Mouse (Mus musculus) T-cell, adult 2 months (primary cell): Measurements from ENCODE around the gene Itgad.

Source experiments
- DNase-seq: peaks from one replicate; pipeline ENCODE4 v3.0.0; 2022; ENCODE audit warnings: low spot score

Itgad gene

DNA sequence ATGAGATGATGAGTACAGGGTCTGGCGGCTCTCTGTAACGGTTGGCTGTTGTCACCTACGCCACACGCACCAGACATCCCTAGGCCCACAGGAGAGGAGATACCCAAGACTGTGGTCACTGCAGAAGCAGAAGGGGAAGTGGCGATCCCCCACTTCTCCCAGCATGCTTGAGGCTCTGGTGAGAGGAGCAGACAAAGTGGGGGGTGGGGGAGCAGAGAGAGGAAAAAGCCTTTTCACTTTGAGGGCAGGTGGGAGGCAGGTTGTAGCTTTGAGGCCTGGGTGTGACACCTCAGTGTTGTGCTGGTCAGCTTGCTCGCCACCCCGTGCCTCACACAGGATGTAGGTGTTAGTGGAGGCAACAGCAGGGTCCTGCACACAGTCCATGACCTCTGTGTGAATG is 25.9 kb downstream of the Itgad start:
- no peak for DNase-seq

- DNase-seq: peak; percentile 15
These were observed 26.4 kb downstream of the Itgad start for GRCm38 (mm10) chr7:128180546-128180945.

- DNase-seq: peak; percentile 28
These were observed 27.5 kb downstream of the Itgad start for GRCm38 (mm10) chr7:128181691-128182090.

GRCm38 (mm10) chr7:128201607-128202006 is 47.4 kb downstream of the Itgad start:
- no peak for DNase-seq

GRCm38 (mm10) chr7:128203071-128203470 is 48.9 kb downstream of the Itgad start:
- no peak for DNase-seq

GRCm38 (mm10) chr7:128204179-128204578 is 50.0 kb downstream of the Itgad start:
- no peak for DNase-seq

- no peak for DNase-seq
These were observed 51.5 kb downstream of the Itgad start for GRCm38 (mm10) chr7:128205695-128206094.

- DNase-seq: no peak
These were observed 52.0 kb downstream of the Itgad start, which contains the start of gene Cox6a2 for GRCm38 (mm10) chr7:128206152-128206551. Gene Cox6a2, minus strand, starts transcription at chr7:128206387.

DNA sequence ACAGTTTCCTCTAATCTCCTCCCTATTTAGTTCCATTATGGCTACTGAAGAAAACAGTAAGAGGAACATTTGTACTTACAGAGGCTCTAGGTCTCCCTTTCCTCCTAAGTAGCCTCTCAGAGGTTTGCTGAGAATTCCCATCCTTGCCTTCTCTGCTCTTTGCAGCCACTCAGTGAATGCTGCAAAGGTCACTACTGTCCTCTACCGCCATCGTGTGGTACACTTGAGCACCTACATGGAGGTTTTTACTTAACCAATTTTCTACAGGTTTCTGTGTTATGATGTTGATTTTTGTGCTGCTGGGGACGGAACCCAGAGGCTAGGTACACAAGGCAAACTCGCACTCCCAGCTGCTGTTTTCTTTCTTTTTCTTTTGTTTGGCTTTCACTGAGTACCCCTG is 54.0 kb downstream of the Itgad start:
- DNase-seq: peak; percentile 58

- DNase-seq: no peak
These were observed 55.6 kb downstream of the Itgad start for GRCm38 (mm10) chr7:128209826-128210225.

- no peak for DNase-seq
These were observed 65.8 kb downstream of the Itgad start for GRCm38 (mm10) chr7:128219952-128220351.

GRCm38 (mm10) chr7:128220936-128221335 is 66.8 kb downstream of the Itgad start:
- no peak for DNase-seq

DNA sequence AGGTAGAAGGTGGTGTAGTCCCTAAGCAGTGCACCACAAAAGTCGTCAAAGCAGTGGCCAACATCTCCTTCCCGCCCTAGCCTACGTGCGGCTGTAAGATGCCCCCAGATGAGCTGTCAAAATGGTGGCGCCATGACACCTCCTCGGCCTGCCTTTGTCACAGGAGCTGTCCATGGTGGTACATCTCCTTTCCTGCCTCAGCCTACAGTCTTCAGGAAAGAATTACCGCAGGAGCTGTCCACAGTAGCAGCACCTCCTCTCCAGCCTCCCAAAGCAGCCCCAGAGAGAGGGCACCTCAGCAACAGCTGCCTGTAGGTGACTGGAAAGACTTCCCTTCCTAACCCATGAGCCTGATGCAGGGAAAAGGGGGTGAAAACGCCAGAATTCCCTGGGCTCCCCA is 77.6 kb downstream of the Itgad start:
- no peak for DNase-seq

GRCm38 (mm10) chr7:128234796-128235195 is 80.6 kb downstream of the Itgad start:
- no peak for DNase-seq

- no peak for DNase-seq
These were observed 81.3 kb downstream of the Itgad start for GRCm38 (mm10) chr7:128235481-128235880.

DNA sequence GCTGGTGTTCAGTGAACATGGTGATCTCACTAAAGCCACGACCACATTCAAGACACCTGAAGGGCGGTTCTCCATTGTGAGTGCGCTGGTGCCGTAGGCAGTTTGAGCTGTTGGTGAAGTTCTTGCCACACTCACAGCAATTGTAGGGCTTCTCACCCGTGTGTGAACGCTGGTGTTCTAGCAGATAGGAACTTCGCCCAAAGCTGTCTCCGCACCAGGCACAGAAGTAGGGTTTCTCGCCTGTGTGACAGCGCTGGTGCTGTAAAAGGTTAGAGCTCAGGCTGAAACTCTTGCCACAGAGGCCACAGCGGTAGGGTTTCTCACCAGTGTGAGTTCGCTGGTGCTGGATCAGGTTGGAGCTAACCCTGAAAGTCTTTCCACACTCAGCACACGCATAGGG is 82.2 kb downstream of the Itgad start:
- DNase-seq: no peak

DNA sequence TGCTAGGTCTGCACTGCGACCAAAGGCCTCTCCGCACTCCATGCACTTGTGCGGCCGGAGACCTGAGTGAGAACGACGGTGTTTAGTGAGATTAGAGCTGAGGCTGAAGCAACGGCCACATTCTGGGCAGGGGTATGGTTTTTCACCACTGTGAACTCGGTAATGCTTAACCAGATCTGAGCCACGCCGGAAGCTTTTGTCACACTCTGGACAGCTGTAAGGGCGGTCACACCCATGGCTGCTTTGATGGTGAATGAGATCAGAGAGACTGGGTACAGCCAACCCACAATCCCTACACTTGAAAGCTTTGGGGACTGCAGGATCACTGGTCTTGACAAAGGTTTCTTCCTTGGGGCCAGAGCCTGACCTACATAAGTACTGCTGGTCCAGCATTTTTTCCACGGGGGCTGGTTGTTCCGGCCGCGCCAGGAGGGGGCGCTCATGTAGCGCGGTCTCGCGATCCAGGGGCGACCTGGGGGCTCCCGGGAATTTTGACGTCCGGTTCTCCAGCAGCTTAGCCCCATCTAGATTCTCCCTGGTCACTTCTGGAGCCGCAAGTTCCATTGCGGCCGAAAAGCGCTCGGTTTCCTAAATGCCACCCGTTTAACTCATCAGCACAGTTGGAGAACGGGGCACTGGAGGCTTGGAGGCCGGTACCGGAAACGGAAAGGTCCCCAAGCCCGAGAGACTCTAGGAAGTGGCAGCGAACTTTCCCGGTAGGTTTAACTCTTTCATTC is 82.8 kb downstream of the Itgad start, which contains the start of gene Armc5:
Armc5 (plus strand) TSS at position 487 of the 737 bp plus-strand sequence.
- peak; percentile 60 for DNase-seq

DNA sequence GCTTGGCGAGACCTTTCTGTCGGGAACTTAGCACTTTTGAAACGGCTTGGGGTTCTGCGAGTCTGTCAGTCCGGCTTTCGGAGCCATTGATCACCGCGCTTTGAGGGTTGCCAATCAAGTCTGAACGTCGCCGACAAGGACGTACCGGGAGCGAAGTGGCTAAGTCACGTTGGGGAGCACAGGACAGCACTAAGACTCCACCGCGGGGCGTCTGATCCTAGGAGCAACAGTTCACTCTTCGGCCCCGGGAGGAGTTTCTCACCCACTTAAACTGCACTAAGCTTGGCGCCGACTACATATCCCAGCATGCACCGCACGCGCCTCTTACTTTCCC is 83.4 kb downstream of the Itgad start:
- DNase-seq: no peak

GRCm38 (mm10) chr7:128237927-128238778 is 84.0 kb downstream of the Itgad start, which contains the start of gene 9130023H24Rik:
Gene 9130023H24Rik, minus strand, starts transcription at chr7:128238031.
- DNase-seq: peak; percentile 100

DNA sequence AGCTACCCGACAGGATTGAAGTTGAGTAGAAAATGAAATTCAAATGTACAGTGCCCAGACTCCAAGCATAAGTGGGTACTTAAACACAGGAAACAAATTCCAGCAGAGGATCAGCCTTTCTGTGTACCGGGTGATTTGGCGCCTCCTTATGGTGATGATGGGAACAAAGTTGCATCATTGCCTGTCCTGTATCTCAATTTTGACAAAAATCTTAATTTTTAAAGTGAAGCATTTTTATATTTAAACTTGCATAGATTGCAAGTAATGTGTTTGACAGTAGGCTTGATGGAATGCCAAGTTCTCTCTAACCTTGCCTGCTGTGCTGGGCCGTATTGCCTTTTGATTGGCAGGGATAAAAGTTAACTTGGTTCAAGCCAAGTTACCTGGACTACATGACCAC is 84.8 kb downstream of the Itgad start:
- peak; percentile 43 for DNase-seq

DNA sequence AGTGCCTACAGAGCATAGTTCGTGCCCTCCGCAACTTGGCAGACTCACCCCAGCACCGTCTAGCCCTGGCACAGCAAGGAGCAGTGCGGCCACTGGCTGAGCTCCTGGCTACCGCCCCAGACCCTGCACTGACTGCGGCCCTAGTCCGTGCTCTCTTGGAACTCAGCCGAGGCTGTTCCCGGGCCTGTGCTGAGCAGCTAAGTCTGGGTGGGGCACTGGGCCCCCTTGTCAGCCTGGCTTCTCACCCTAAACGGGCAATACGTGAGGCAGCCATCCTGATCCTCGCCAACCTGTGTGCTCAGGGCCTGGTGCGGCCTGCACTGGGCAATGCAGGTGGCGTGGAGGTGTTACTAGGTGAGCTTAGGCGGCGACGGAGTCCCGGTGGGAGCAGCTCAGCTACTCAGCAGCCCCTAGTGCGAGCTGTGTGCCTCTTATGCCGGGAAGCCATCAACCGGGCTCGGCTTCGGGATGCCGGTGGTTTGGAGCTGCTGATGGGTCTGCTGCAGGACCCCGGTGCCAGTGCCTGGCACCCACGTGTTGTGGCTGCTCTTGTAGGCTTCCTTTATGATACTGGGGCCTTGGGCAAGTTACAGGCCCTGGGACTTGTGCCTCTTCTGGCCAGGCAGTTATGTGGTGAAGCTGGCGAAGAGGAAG is 86.1 kb downstream of the Itgad start:
- no peak for DNase-seq

DNA sequence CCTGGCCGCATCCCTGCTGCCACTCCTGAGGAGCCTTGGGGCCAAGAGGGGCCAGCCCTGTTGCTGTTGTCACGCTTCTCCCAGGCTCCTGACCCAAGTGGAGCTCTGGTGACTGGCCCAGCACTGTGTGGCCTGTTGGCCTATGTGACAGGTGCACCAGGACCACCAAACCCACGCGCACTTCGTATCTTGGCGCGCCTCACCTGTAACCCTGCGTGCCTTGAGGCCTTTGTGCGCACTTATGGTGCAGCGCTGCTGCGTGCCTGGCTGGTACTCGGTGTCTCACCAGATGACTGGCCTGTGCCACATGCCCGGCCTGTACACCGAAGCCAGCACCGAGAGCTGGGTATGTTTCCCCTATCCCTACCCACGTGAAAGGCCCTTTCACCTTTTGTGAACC is 88.2 kb downstream of the Itgad start:
- no peak for DNase-seq

DNA sequence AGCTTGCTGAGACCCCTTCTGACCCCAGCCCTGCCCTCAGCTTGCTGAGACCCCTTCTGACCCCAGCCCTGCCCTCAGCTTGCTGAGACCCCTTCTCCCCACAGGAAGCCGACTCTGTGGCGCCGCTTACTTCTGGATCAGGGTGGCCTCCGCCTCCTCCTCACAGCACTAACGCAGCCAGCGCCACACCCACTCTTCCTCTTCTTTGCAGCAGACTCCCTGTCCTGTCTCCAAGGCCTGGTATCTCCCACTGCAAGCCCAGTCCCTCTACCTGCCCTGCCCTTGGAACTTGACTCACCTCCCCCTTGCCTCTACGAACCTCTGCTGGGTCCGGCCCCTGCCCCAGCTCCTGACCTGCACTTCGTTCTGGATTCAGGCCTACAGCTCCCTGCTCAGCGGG is 89.7 kb downstream of the Itgad start:
- no peak for DNase-seq
